Mouse (Mus musculus): ENCODE measurements at regions not wholly inside any gene's neighbourhood (a gene's known extent, or its start where the extent isn't known, plus 50 kb on each side); places are given as distances from the start of the nearest gene placed in this dataset.

GRCm38 (mm10) chr1:125307223-125307622, 128.3 kb downstream of the Actr3 start:
- DNase-seq = no peak

GRCm38 (mm10) chr1:125298520-125299090, 136.9 kb downstream of the Actr3 start:
- DNase-seq = no peak

DNA sequence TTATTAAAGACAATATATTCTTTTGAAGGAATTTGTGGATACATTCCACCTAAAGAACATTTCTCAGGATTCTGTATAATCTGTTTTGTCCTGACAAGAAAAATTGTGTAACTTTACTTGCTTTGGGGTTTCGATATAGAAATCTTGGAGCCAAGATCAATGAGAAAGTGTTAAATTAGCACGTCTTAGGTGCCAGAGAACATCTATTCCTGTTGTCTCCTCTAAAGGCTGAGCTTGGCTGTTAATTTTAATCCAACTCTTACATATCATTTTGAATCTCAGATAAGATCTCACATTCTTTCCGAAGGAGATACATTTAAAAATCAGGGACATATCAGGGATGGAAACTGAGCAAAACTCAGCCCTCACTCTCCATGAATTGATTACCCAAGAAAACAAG, 139.9 kb downstream of the Actr3 start:
- DNase-seq = no peak

DNA sequence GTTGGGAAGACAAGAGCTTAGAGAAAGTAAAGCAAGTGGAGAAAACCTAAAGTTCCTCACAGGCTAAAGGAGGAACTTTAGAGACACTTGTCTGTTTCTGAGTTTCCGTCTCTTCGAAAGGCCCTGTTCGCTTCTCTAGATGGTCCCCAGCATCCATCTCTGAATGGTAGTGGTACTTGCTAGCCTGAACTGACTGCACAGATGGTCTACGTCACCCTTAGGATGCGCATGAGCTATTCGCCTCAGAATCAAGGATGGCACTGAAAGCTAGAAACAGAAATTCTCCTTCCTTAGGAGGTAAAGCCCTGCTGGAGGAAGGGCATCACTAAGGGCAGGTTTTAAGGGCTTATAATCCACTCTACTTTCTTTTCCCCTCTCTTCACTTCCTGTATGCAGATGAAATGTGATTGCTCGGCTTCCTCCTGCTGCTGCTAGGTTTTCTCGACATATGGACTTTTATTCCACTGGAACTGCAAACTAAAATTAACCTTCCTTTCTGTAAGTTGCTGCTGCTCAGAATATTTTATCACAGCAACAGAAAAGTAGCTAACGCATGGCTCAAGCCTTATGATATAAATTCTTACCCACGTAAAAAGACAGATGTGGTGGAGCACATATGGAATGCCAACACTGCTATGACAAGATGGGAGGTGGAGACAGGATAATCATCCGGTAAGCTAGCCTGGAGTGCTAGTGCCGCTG, 145.1 kb downstream of the Actr3 start:
- no peak for DNase-seq

DNA sequence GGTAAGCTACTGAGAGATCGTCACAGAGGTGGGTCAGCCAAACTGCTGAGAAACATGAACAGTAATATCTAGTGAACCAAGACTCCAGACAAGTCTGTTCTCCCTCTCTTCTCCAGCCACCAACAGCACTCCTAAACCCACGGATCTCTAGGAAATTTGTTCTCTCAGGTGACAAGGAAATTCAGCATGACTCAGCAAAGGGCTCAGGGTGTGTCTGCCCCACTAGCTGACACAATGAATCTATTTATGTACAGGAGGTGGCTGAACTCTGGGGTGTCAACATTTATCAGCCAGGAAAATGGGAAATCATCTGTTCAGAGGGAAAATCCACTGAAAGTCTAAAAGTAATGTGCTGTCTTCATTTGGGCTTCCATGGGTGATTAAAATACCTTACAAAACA, 149.2 kb downstream of the Actr3 start:
- no peak for DNase-seq

DNA sequence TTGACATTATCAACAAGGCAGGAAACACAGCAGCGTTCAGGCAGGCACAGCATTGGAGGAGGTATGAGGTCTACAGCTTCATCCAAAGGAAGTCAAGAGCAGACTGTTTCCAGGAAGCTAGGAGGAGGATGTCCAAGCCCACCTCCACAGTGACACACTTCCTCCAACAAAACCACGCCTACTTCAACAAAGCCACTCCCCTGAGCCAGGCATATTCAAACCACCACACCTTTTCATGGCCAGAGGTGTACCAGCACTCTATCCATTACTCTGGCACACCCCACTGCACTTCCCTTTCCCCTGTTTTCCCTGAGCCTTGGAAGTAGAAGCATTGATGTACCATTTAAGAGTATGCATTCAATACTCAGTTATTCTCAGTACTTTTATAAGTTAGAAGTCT, 150.8 kb downstream of the Actr3 start:
- DNase-seq = no peak

- no peak for DNase-seq
Measured at GRCm38 (mm10) chr1:125273752-125274151, 161.8 kb downstream of the Actr3 start.

DNA sequence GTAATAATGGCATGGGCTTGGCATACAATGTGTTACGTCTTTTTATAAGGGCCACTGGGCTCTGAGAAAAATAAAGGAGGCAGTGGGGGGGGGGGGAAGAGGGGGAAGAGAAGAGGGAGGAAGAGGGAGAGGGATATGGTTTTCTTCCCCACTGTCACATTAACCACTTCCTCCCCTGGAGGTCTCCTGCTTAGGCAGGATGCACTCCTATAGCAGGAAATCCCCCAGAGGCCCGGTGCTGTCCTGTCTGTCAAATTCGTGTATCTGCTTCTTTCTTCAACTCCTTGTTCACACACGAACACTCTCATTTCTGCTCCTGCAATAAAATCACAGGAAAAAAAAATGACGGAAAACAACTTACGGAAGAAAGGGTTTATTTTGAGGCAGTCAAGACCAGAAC, 171.8 kb downstream of the Actr3 start:
- no peak for DNase-seq

- DNase-seq = no peak
Measured at GRCm38 (mm10) chr1:125263068-125263467, 172.5 kb downstream of the Actr3 start.

DNA sequence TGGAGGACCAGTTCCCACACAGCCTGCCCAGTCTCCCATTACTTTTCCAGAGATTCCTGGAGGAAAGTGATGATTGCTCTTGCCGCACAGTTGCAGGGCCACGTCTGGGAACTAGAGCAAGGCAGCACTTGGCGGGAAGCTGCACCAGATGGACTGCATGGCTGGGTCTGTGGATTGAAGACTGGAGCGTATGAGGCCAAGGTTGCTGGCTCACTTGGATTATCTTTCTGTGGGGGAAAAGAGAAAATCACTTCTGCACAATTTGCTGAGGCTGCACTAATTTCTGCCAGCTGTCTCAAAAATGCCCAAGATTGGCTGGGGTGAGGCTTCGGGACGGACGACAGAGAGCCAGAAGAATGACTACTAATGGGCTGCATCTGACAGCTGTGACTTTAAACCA, 193.2 kb downstream of the Actr3 start:
- no peak for DNase-seq

GRCm38 (mm10) chr1:125241717-125242116, 193.8 kb downstream of the Actr3 start:
- DNase-seq = no peak

GRCm38 (mm10) chr1:125237595-125237988, 197.9 kb downstream of the Actr3 start:
- no peak for DNase-seq

- DNase-seq = no peak
Measured at GRCm38 (mm10) chr1:125236948-125237594, 198.5 kb downstream of the Actr3 start.

DNA sequence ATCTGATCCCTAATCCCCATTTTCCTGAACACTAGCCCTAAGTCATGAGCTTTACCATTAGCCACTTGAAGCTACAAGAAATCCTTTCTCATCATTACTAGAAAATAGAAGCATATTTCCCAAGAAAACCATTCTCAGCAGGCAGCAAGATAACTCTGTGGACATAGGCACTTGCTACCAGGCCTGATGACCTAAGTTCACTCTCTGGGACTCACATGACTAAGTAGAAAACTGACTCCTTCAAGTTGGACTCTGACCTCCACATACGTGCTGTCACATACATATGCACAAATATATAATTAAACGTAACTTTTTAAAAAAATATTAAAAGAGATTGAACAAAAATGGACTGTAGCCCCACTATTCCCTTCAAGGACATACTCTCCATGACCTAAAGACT, 200.8 kb downstream of the Actr3 start:
- DNase-seq = no peak

DNA sequence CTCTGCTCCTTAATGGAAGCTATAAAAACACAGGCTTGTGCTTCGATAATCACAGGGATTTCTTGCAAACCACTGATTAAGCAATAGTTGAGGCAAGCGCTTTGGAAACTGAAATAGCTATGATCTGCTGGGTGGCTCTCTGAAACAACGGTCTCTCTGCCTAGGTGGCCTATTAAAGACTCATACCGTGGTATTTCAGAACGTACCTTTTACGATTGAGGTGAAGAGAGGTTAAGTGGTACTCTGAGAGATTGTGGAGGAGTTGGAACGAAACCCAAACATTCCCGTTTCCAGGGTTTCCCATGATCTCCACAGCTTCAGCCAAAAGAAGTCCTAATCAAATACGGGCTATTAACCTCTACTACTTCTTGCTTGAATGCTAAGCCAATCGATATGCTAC, 212.2 kb downstream of the Actr3 start:
- no peak for DNase-seq

GRCm38 (mm10) chr1:125216192-125216591, 219.3 kb downstream of the Actr3 start:
- no peak for DNase-seq

DNA sequence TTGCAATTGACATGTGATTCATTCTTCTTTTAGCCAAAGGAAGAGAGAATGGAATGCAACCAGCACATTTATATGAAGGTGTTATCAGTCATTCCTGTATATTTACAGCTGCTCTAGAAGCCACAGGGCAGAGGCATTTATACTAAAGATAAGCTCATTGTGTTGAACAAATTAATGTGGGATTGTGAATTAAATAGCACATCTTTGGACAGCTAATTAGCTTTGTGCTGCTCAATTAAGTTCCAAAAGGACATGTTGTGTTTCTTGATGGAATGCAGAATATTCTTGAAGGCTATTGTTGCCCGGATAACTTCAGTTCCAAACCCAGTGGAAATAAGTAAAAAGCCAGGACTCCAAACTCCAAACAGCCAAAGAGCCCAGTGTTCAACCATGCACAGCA, 248.4 kb downstream of the Actr3 start:
- DNase-seq = no peak

DNA sequence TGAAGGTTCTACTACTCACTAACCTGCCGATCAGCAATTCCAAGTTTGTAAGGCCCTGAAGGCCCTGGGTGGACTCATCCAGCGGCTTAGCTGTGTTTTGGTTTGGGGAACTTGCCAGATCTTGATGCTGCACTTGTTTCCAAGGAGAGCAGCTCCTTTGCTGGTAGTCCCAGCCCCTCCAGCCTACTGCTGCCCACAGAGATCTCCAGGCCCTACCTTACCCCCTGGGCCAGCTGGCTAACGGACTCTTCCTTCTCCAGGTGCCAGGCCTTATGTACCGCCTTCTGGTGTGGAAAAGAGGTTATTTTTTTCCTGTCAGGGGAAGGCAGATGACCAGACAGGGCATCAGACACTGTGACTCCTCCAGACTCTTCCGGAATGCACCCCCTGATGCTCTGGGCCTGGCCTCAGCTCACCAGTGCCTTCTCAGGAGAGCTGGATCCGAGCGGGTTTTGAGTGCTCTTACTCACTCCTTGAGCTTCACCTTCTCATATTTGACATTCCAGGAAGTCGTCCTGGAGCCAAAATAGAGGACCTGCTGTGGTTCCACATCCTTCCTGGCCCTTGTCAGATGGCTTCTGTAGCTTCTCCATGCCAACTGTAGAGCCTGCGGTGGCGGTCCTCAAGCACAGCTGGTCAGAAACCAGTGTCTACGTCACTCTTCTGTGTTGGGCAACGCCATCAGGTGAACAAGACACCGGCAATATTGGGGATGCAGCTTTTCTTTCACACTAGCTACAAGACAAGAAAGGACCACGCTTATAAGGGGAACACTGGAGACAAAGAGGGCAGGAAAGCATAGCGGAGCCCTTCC, 259.2 kb downstream of the Actr3 start:
- DNase-seq = peak; percentile 18

DNA sequence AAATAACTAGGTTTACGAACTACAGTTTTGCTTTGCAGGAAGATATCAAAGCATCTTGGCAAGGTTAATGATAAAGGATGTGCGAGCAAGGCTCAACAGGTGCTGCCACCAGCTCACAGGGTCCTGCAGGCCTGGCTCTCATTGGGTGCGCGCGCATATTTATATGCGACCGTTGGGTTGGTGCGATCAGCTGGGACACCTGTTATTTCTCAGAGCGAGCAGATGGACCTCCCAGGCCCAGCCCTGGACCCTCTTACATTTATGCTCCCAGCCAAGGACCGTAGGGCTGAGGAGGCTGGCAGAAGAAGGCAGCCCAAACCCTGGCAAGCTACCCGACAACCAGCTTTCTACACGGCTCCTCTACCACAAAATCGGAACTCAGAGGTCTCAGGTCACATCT, 260.8 kb downstream of the Actr3 start:
- no peak for DNase-seq

DNA sequence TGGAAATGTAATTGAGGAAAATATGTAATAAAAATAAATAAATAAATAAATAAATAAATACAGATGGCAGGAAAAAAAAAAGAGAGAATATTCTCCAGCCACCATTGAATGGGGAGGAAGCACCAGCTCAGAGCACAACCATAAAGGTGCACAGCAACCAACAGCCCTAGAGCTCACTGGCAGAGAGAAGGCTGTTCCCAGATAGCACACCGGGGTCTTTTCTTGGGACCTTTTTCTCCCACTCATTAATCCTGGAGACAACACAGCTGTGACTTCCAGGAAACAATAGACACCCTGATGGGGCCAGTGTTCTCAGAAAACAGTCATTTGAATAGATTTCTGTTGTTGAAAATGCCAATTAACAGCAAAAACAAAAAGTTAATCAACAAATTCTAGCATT, 263.1 kb downstream of the Actr3 start:
- no peak for DNase-seq

- DNase-seq = no peak
Measured at GRCm38 (mm10) chr1:125165226-125165625, 270.3 kb downstream of the Actr3 start.

GRCm38 (mm10) chr1:125158481-125158880, 277.0 kb downstream of the Actr3 start:
- no peak for DNase-seq

DNA sequence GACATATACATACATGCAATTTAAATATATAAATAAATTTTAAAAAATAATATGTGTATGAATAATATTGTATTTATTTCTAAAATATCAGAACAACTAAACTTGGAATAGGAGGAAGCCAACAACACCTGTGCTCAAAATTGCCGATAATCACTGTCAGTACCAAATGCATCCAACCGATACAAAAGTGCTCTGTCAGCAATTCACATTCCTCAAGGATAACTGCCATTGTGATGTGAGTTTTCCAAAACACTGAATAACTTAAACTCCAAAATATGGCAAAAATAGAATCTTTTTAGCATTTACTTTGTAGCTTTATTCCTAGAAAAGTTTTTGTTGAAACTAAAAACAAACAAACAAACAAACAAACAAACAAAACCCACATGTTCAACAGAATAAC, 279.4 kb downstream of the Actr3 start:
- DNase-seq = no peak

DNA sequence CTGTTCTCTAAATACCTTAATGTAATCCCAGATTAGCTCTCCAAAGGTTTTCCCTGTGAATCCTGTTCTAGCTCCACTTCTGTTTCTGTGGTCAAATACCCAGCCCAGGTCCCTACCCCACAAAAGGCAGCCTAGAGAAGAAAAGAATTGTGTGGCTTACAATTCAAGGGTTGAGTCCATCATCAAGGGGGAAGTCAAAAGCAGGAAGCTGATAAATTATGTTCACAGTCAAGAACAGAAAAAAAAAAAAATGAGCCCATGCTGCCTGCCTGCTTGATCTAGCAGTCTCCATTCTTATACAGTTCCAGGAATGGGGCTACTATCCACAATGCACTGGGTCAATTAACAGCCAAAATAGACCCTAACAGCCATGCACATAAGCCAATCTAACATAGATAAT, 285.7 kb downstream of the Actr3 start:
- no peak for DNase-seq
